9 mouse cellular contexts compared by ENCODE assay signal in the genomic region with DNA sequence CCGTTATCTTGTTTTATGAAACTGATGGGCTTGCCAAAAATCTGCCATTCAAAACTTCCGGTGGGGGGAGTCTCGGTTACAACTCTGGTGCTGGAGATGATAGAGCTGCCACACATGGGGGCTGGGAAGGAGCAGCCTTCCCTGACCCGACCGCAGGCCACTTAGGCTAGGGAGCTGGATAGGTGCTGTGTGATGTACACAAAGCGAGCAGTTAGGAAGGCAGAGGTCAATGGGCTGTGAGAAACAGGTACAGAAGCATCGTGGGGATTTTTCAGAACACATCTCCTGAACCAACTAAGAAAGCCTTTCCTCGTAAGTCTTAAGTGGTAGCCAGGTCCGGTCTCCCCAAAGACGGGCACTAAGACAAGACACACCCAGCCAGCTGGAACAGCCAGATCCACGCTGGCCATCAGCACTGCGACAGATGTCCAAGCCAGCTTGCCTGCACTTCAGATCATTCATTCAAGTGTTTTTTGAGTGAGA.
DNase-seq lines count a peak whose midpoint lies in the region; ATAC-seq and TF ChIP-seq lines count a peak whose summit lies in the region.
"Had no signal": no experiment of that assay in that cellular context is flagged by ENCODE, and none has a peak within 500 bp of the region (broad histone marks: within the 10 kb centered on the region; RNA-seq: fewer than 3 reads in every experiment).

No protein-coding gene starts in this region.

- H3K27ac ChIP-seq in gastrocnemius, adult 2 months = no peak overlapping the region
- peak overlapping the region; percentile 16; the same call in 1 of the 2 replicates for H3K27ac ChIP-seq in left cerebral cortex, adult 2 months

- ATAC-seq in megakaryocyte progenitor cell, adult 5-6 weeks (replicated peaks; ENCODE audit: poor library complexity) = peak; percentile 38; the same call in 1 of the 2 replicates
- ATAC-seq: lung, postnatal 0 days had no signal

- intact Hi-C loops in gastrocnemius, adult 2 months (cut with DNase I) = no loop called here
- intact Hi-C loops in left cerebral cortex, adult 2 months (cut with DNase I) = loop anchor here (10.0 kb wide), 1 partner anchor 1665 kb away; no protein-coding TSS in a partner anchor

- TF ChIP-seq CTCF in gastrocnemius, adult 2 months (IDR thresholded peaks at IDR 0.05) = no peak
- TF ChIP-seq CTCF in left cerebral cortex, adult 2 months (IDR thresholded peaks at IDR 0.05) = no peak

- 0 out of 2 replicates have a peak overlapping the region, but pooled peaks have one; percentile 17 for H3K4me3 ChIP-seq in gastrocnemius, adult 2 months
- H3K4me3 ChIP-seq in left cerebral cortex, adult 2 months = no peak overlapping the region

- DNase-seq in gastrocnemius, adult 2 months = peak; percentile 68
- no peak for DNase-seq in gastrocnemius, adult 18-20 months (ENCODE audit: low spot score)
- no peak for DNase-seq in left cerebral cortex, adult 2 months (ENCODE audit: extremely low spot score in 1 of 2, low spot score in 2 of 2)
- DNase-seq in left cerebral cortex, adult 11 months (ENCODE audit: low spot score) = no peak
- peak; percentile 83 for DNase-seq in cerebellum, postnatal 14 days
- no peak for DNase-seq in c-Kit-positive CD71-positive TER-119-positive erythroid progenitor cells, embryonic 14.5 days (ENCODE audit: low spot score)
- DNase-seq in spleen, postnatal 10 days (ENCODE audit: low spot score in 2 of 2) = no peak

Comparison
In these comparisons a context has a peak if more than half of its experiments do, and no peak if none do; other contexts are left out.
1. DNase-seq: peak in gastrocnemius, adult 2 months (single experiment) and cerebellum, postnatal 14 days (2 of 2); none in gastrocnemius, adult 18-20 months (single experiment), left cerebral cortex, adult 2 months (0 of 2), left cerebral cortex, adult 11 months (single experiment), c-Kit-positive CD71-positive TER-119-positive erythroid progenitor cells, embryonic 14.5 days (single experiment) and spleen, postnatal 10 days (0 of 2).